Mouse (Mus musculus): Measurements from ENCODE around the gene Olfr285. TPM values are rescaled to one million over a fixed set of nuclear protein-coding genes. Genes with fewer than 3 reads are reported as not detected.

The Olfr285 gene
- polyA plus RNA-seq (2016; fragmentation: Nextera tagmentation; extraction: Ambion mirVana): not detected in 2 replicates

DNA sequence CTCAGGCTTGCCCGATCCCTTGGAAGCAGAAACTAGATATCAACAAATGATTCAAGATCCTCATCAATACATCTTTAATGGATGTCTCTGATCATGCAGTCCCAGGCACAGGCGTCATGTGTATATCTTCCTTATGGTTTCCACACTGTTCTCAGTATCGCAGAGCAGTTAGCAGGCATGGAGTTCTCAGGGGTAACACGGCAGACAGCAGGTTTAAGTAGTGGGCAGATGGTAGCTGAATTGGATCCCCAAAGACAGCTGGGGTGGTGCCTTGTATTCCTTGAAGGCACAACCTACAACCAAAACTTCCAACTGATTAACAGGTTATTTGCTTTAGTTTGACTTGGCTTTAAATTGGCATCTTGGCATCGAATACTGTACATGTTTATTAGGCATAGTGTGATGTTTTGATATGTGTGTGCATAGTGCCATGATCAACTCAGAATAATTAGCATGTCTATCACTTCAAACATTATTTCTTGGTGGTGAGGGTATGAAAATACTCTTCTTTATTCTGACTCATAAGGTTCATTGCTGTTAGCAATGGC lies at the start of gene Olfr285:
Gene Olfr285 (minus strand): TSS at position 177 of the 548 bp plus-strand sequence.
- Histone ChIP-seq H3K36me3 (no peaks in the 10 kb centered on the region), H3K9me3 (replicated peaks) (no peaks in the 10 kb centered on the region), H3K4me1 (no peaks in the 10 kb centered on the region), H3K4me3 (no peak within 1 kb of the TSS), H3K9ac (no peak within 1 kb of the TSS), H3K27me3 (replicated peaks) (no peaks in the 10 kb centered on the region), H3K27ac (no peak within 1 kb of the TSS), H3K4me2 (no peak within 1 kb of the TSS)
- no peak for ATAC-seq
- 71% methylated on average over 5 of the region's 5 CpGs for WGBS (ENCODE audit: insufficient replicate concordance)

DNA sequence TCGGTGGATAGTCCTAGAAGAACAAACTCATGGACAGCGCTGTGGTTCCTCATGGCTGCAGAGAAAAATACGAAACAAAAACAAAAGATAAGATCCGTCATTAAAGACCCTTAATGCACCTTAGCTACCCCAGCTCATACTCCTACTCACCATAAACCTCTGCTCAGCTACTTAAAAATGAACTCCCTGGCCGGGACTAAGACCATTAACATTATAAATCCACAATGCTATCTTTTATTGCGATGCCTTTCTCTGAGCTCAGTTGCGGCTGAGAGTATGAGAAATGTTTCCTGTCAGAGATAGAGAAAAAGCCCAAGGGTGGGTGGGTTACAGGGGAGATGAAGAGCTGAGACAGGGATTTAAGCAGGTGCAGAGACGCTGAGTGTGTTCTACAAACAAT lies 23.7 kb upstream of the Olfr285 start, which contains the start of gene Olfr284:
Gene Olfr284 (minus strand): TSS at position 101 of the 400 bp plus-strand sequence.
- Histone ChIP-seq H3K4me2 (no peak within 1 kb of the TSS), H3K4me1 (no peaks in the 10 kb centered on the region), H3K9me3 (replicated peaks) (no peaks in the 10 kb centered on the region), H3K27me3 (replicated peaks) (no peaks in the 10 kb centered on the region), H3K4me3 (no peak within 1 kb of the TSS), H3K36me3 (no peaks in the 10 kb centered on the region), H3K27ac (no peak within 1 kb of the TSS), H3K9ac (no peak within 1 kb of the TSS)
- no peak for ATAC-seq
- WGBS (ENCODE audit: insufficient replicate concordance): 75% methylated on average over 8 of the region's 8 CpGs

DNA sequence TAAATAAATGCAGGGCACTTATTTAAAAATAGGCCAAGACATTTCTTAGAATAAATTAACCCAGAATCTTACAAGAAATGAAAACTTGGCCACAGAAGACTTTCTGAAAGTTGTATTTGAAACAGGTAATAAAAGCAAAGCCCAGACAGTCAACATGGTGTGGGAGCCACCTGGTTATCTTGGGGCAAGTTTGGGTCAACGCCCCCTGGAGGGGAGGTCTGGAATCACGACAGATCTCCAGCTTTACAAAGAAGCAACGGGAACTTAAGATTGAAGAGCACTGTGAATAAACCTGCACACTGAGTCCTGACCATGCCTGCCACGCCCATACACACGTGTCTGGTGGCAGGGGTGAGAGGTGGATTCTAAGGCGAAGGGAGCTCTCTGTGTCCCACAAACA lies 1.4 kb downstream of the Olfr285 start:
- Histone ChIP-seq H3K4me2 (no peak overlapping the region), H3K4me1 (no peaks in the 10 kb centered on the region), H3K4me3 (no peak overlapping the region), H3K9ac (no peak overlapping the region), H3K27ac (no peak overlapping the region), H3K27me3 (replicated peaks) (no peaks in the 10 kb centered on the region), H3K9me3 (replicated peaks) (no peaks in the 10 kb centered on the region), H3K36me3 (no peaks in the 10 kb centered on the region)
- WGBS (ENCODE audit: insufficient replicate concordance): 37% methylated on average over 6 of the region's 6 CpGs
- ATAC-seq: no peak

DNA sequence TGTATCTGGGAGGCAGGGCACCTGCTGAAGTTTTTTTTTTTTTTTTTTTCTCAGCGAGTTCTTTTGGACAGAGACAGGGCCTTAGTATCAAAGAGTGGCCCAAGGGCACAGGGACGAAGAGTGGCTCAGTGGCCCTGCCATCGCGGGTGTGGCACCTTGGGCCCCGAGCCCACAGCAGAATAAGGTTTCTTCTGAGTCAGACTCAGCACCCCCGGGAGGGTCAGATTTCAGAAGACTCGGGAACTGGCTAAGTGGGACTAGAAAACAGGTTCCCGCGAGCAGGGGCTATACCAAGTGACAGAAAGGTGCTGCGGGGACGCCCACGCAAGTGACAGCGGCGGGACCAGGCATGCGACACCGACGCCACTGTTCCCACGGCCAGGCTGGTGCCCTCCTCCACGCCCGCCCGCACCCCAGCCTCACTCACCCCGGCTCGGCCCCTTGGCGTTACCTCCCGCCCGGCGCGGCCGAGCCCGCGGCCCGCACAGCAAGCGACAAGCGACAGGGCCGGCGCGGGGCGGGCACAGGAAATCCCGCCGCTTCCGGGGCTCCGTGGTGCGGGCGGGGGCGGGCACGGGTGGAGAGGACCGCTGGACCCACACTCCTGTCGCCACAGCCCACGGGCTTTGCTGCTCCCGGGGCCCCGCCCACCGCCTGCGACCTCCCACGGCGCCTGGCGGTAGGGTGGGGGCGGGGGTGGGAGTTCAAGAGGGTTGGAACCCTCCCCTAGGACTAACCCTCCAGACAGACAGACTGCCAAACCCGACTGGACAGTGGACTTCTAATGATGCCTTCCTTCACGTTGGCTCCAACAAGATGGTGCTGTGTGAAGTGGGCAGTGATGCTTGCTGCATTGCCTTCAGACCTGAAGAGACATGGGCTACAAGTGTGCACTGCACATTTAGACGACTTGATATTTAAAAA lies 21.3 kb downstream of the Olfr285 start, which contains the start of gene Zfp641:
Gene Zfp641 (minus strand): TSS at position 534 of the 924 bp plus-strand sequence.
- peak within 1 kb of the TSS; percentile 53 for H3K4me3 ChIP-seq
- peak within 1 kb of the TSS; percentile 71 for H3K4me2 ChIP-seq
- 4% methylated on average over 49 of the region's 60 CpGs for WGBS (ENCODE audit: insufficient replicate concordance)
- H3K9me3 ChIP-seq (replicated peaks): no peaks in the 10 kb centered on the region
- no peak for ATAC-seq
- no peaks in the 10 kb centered on the region for H3K36me3 ChIP-seq
- no peak within 1 kb of the TSS for H3K27ac ChIP-seq
- peaks cover 46% of the 10 kb centered on the region for H3K27me3 ChIP-seq (replicated peaks)
- no peaks in the 10 kb centered on the region for H3K4me1 ChIP-seq
- H3K9ac ChIP-seq: peak within 1 kb of the TSS; percentile 28; the same call in 1 of the 2 replicates

DNA sequence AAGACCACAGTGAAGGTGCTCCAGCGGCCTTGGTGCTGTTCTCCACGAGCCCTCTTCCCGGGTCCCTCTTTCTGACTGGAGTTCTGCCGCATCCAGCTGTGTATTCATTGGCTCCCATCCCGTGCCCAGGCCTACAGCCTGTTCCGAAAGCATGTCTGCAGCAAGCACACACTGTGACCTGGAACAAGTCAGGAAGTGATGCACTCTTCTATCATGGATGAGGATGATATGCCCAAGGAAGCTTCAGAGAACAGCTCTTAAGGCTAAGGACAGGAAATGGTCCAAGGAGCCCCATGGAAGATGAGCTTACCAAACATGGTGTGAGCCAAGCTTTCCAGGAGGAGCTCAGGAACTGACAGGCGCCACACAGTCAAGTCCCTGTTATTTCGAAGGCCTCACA lies 23.5 kb downstream of the Olfr285 start:
- ATAC-seq: no peak
- Histone ChIP-seq H3K27me3 (replicated peaks) (peaks cover 46% of the 10 kb centered on the region), H3K4me1 (no peaks in the 10 kb centered on the region), H3K9me3 (replicated peaks) (no peaks in the 10 kb centered on the region), H3K4me3 (no peak overlapping the region), H3K9ac (no peak overlapping the region), H3K27ac (no peak overlapping the region), H3K4me2 (no peak overlapping the region), H3K36me3 (no peaks in the 10 kb centered on the region)
- WGBS (ENCODE audit: insufficient replicate concordance): 68% methylated on average over 8 of the region's 8 CpGs

DNA sequence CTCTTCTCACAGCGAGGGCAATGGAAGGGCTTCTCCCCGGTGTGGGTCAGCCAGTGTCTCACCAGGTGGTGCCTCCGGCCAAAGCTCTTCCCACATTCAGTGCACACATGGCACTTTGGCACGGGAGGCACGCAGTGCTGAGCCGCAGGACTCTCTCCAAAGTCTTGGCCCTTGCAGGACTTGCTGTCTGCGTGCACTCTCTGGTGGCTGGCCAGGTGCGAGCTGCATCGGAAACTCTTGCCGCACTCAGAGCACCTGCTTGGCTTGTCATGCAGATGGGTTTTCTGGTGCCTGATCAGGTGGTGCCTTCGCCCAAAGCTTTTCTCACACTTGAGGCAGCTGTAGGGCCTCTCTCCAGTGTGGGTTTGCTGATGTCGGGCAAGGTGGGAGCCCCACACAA lies 28.6 kb downstream of the Olfr285 start:
- Histone ChIP-seq H3K4me1 (no peaks in the 10 kb centered on the region), H3K36me3 (no peaks in the 10 kb centered on the region), H3K9ac (no peak overlapping the region), H3K9me3 (replicated peaks) (no peaks in the 10 kb centered on the region), H3K27me3 (replicated peaks) (peaks cover 2% of the 10 kb centered on the region; the same call in 1 of the 2 replicates), H3K4me2 (no peak overlapping the region), H3K4me3 (no peak overlapping the region), H3K27ac (no peak overlapping the region)
- WGBS (ENCODE audit: insufficient replicate concordance): 67% methylated on average over 12 of the region's 12 CpGs
- no peak for ATAC-seq

DNA sequence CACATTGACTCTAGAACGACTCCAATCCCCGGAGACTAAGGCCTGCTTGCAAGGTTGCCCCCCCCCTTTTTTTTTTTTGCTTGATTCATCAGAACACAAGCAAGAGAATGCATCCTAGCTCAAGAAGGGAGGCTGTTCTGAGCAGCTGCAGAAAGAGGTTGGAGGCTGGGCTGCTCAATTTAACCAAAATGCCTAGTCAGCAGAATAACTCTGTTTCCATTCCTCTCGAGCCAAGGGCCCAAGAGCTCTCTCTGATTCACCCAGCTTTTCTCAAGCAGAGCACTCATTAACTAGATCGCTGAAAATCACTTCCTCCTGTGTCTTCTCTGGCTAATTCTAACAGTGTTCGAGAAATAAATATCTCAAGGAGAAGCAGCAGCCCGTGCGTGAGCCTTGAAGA lies 30.7 kb downstream of the Olfr285 start:
- Histone ChIP-seq H3K9ac (no peak overlapping the region), H3K27me3 (replicated peaks) (no peaks in the 10 kb centered on the region), H3K36me3 (no peaks in the 10 kb centered on the region), H3K4me1 (no peaks in the 10 kb centered on the region), H3K9me3 (replicated peaks) (no peaks in the 10 kb centered on the region), H3K27ac (no peak overlapping the region), H3K4me2 (no peak overlapping the region), H3K4me3 (no peak overlapping the region)
- WGBS (ENCODE audit: insufficient replicate concordance): 65% methylated on average over 7 of the region's 7 CpGs
- no peak for ATAC-seq

Other genes starting within 250 kb of the Olfr285 start
- 28.8 and 30.3 TPM in 2 replicates for gene Pfkm, start 224.8 kb downstream of the Olfr285 start, polyA plus RNA-seq (2016; fragmentation: Nextera tagmentation; extraction: Ambion mirVana)
- 27.8 and 28.4 TPM in 2 replicates for gene Senp1, start 223.6 kb downstream of the Olfr285 start, polyA plus RNA-seq (2016; fragmentation: Nextera tagmentation; extraction: Ambion mirVana)
- gene Asb8, start 151.7 kb downstream of the Olfr285 start, polyA plus RNA-seq (2016; fragmentation: Nextera tagmentation; extraction: Ambion mirVana): 25.6 and 25.9 TPM in 2 replicates
- not detected in 2 replicates for gene Ccdc184, start 150.2 kb downstream of the Olfr285 start, polyA plus RNA-seq (2016; fragmentation: Nextera tagmentation; extraction: Ambion mirVana)
- gene Olfr288, start 121.8 kb downstream of the Olfr285 start, polyA plus RNA-seq (2016; fragmentation: Nextera tagmentation; extraction: Ambion mirVana): not detected in 2 replicates
- gene Gm44579, start 96.4 kb downstream of the Olfr285 start, polyA plus RNA-seq (2016; fragmentation: Nextera tagmentation; extraction: Ambion mirVana): not detected in 2 replicates
- gene Olfr287, start 96.3 kb downstream of the Olfr285 start, polyA plus RNA-seq (2016; fragmentation: Nextera tagmentation; extraction: Ambion mirVana): not detected in 2 replicates
- not detected in 2 replicates for gene Olfr286, start 82.9 kb downstream of the Olfr285 start, polyA plus RNA-seq (2016; fragmentation: Nextera tagmentation; extraction: Ambion mirVana)
- not detected in 2 replicates for gene H1fnt, start 60.1 kb downstream of the Olfr285 start, polyA plus RNA-seq (2016; fragmentation: Nextera tagmentation; extraction: Ambion mirVana)
- gene Zfp641, start 21.2 kb downstream of the Olfr285 start, polyA plus RNA-seq (2016; fragmentation: Nextera tagmentation; extraction: Ambion mirVana): 0.20 TPM in 1 of 2 replicates, not detected in the other
- gene Olfr284, start 23.6 kb upstream of the Olfr285 start, polyA plus RNA-seq (2016; fragmentation: Nextera tagmentation; extraction: Ambion mirVana): not detected in 2 replicates
- not detected in 2 replicates for gene Olfr283, start 63.6 kb upstream of the Olfr285 start, polyA plus RNA-seq (2016; fragmentation: Nextera tagmentation; extraction: Ambion mirVana)
- not detected in 2 replicates for gene Olfr282, start 113.9 kb upstream of the Olfr285 start, polyA plus RNA-seq (2016; fragmentation: Nextera tagmentation; extraction: Ambion mirVana)
- gene Olfr281, start 135.2 kb upstream of the Olfr285 start, polyA plus RNA-seq (2016; fragmentation: Nextera tagmentation; extraction: Ambion mirVana): not detected in 2 replicates
- gene OR5BS1P, start 152.5 kb upstream of the Olfr285 start, polyA plus RNA-seq (2016; fragmentation: Nextera tagmentation; extraction: Ambion mirVana): not detected in 2 replicates
- not detected in 2 replicates for gene Lalba, start 165.4 kb upstream of the Olfr285 start, polyA plus RNA-seq (2016; fragmentation: Nextera tagmentation; extraction: Ambion mirVana)
- gene Olfr279, start 175.0 kb upstream of the Olfr285 start, polyA plus RNA-seq (2016; fragmentation: Nextera tagmentation; extraction: Ambion mirVana): not detected in 2 replicates
- 78.4 and 78.5 TPM in 2 replicates for gene Kansl2, start 216.9 kb upstream of the Olfr285 start, polyA plus RNA-seq (2016; fragmentation: Nextera tagmentation; extraction: Ambion mirVana)

All from liver, embryonic 12.5 days (tissue).